Mouse (Mus musculus): ENCODE measurements at regions not wholly inside any gene's neighbourhood (a gene's known extent, or its start where the extent isn't known, plus 50 kb on each side); places are given as distances from the start of the nearest gene placed in this dataset.

GRCm38 (mm10) chr1:98280263-98281052 is 140.5 kb upstream of the Slco6d1 start:
- DNase-seq (ENCODE audit: low spot score) (no peak), ATAC-seq (ENCODE audit: insufficient read depth, low read depth) (no peak)
- no peak overlapping the region for H3K4me3 ChIP-seq (ENCODE audit: low read depth, low read length)
- H3K9me3 ChIP-seq (replicated peaks; ENCODE audit: control insufficient read depth, low read length): no peaks in the 10 kb centered on the region
- H3K4me1 ChIP-seq (ENCODE audit: control insufficient read depth, insufficient read depth): 0 out of 2 replicates have a peak, but pooled peaks cover 5% of the 10 kb centered on the region
- H3K27ac ChIP-seq (ENCODE audit: low read depth): peak overlapping the region; percentile 83
- no peak overlapping the region for H3K9ac ChIP-seq (replicated peaks; ENCODE audit: low read depth, low read length)
- no peak overlapping the region for H3K4me2 ChIP-seq (ENCODE audit: low read depth, low read length)
- TF ChIP-seq EP300 (IDR thresholded peaks at IDR 0.05; ENCODE audit: low read depth): no peak
- TF ChIP-seq CTCF (IDR thresholded peaks at IDR 0.05; ENCODE audit: low read depth): no peak
- H3K36me3 ChIP-seq (replicated peaks; ENCODE audit: control insufficient read depth, insufficient read depth, low read length): no peaks in the 10 kb centered on the region
- no peaks in the 10 kb centered on the region for H3K27me3 ChIP-seq (ENCODE audit: control insufficient read depth, insufficient read depth, low read length)
- WGBS: 53% methylated on average over 9 of the region's 9 CpGs

- no peak for TF ChIP-seq CTCF (IDR thresholded peaks at IDR 0.05; ENCODE audit: low read depth)
- no peak for TF ChIP-seq EP300 (IDR thresholded peaks at IDR 0.05; ENCODE audit: low read depth)
- no peaks in the 10 kb centered on the region for H3K9me3 ChIP-seq (replicated peaks; ENCODE audit: control insufficient read depth, low read length)
- no peaks in the 10 kb centered on the region for H3K27me3 ChIP-seq (ENCODE audit: control insufficient read depth, insufficient read depth, low read length)
- WGBS: 89% methylated on average over 2 of the region's 2 CpGs
- H3K36me3 ChIP-seq (replicated peaks; ENCODE audit: control insufficient read depth, insufficient read depth, low read length): no peaks in the 10 kb centered on the region
- peak overlapping the region; percentile 83 for H3K27ac ChIP-seq (ENCODE audit: low read depth)
- H3K9ac ChIP-seq (replicated peaks; ENCODE audit: low read depth, low read length): no peak overlapping the region
- ATAC-seq (ENCODE audit: insufficient read depth, low read depth) (no peak), DNase-seq (ENCODE audit: low spot score) (no peak)
- H3K4me3 ChIP-seq (ENCODE audit: low read depth, low read length): no peak overlapping the region
- H3K4me1 ChIP-seq (ENCODE audit: control insufficient read depth, insufficient read depth): 0 out of 2 replicates have a peak, but pooled peaks cover 5% of the 10 kb centered on the region
- H3K4me2 ChIP-seq (ENCODE audit: low read depth, low read length): no peak overlapping the region
Measured at GRCm38 (mm10) chr1:98281053-98281770, 139.7 kb upstream of the Slco6d1 start.

GRCm38 (mm10) chr1:98281771-98282149 is 139.2 kb upstream of the Slco6d1 start:
- H3K9ac ChIP-seq (replicated peaks; ENCODE audit: low read depth, low read length): no peak overlapping the region
- H3K27ac ChIP-seq (ENCODE audit: low read depth): no peak overlapping the region
- WGBS: 81% methylated on average over 2 of the region's 2 CpGs
- DNase-seq (ENCODE audit: low spot score): no peak
- TF ChIP-seq CTCF (IDR thresholded peaks at IDR 0.05; ENCODE audit: low read depth) (no peak), EP300 (IDR thresholded peaks at IDR 0.05; ENCODE audit: low read depth) (no peak)
- H3K9me3 ChIP-seq (replicated peaks; ENCODE audit: control insufficient read depth, low read length): no peaks in the 10 kb centered on the region
- no peak overlapping the region for H3K4me2 ChIP-seq (ENCODE audit: low read depth, low read length)
- no peak for ATAC-seq (ENCODE audit: insufficient read depth, low read depth)
- 0 out of 2 replicates have a peak, but pooled peaks cover 5% of the 10 kb centered on the region for H3K4me1 ChIP-seq (ENCODE audit: control insufficient read depth, insufficient read depth)
- no peak overlapping the region for H3K4me3 ChIP-seq (ENCODE audit: low read depth, low read length)
- no peaks in the 10 kb centered on the region for H3K36me3 ChIP-seq (replicated peaks; ENCODE audit: control insufficient read depth, insufficient read depth, low read length)
- no peaks in the 10 kb centered on the region for H3K27me3 ChIP-seq (ENCODE audit: control insufficient read depth, insufficient read depth, low read length)

DNA sequence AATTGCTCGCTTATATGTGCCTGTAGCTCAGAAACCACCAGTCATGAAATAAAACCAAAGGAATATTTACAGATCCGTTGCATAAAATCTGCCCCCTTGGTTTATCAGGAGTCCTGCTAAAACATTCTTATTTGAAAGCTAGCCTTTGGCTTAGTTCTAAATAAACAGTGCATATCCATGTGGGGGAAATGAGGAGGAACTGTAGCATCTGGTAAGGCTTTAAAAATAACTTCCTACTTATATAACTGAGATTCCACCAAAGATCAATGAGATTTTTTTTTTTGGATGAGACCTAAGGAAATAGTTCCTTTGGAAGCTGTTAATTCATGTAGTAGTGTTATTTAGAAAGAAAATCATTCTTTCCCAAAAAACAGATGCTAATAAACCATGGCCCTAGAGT is 117.8 kb upstream of the Slco6d1 start:
- no peak overlapping the region for H3K4me2 ChIP-seq (ENCODE audit: low read depth, low read length)
- 76% methylated on average over 2 of the region's 2 CpGs for WGBS
- TF ChIP-seq CTCF (IDR thresholded peaks at IDR 0.05; ENCODE audit: low read depth): no peak
- TF ChIP-seq EP300 (IDR thresholded peaks at IDR 0.05; ENCODE audit: low read depth): no peak
- no peak overlapping the region for H3K27ac ChIP-seq (ENCODE audit: low read depth)
- H3K27me3 ChIP-seq (ENCODE audit: control insufficient read depth, insufficient read depth, low read length): no peaks in the 10 kb centered on the region
- H3K36me3 ChIP-seq (replicated peaks; ENCODE audit: control insufficient read depth, insufficient read depth, low read length): no peaks in the 10 kb centered on the region
- ATAC-seq (ENCODE audit: insufficient read depth, low read depth) (no peak), DNase-seq (ENCODE audit: low spot score) (no peak)
- H3K9me3 ChIP-seq (replicated peaks; ENCODE audit: control insufficient read depth, low read length): no peaks in the 10 kb centered on the region
- no peak overlapping the region for H3K9ac ChIP-seq (replicated peaks; ENCODE audit: low read depth, low read length)
- H3K4me3 ChIP-seq (ENCODE audit: low read depth, low read length): no peak overlapping the region
- no peaks in the 10 kb centered on the region for H3K4me1 ChIP-seq (ENCODE audit: control insufficient read depth, insufficient read depth)

DNA sequence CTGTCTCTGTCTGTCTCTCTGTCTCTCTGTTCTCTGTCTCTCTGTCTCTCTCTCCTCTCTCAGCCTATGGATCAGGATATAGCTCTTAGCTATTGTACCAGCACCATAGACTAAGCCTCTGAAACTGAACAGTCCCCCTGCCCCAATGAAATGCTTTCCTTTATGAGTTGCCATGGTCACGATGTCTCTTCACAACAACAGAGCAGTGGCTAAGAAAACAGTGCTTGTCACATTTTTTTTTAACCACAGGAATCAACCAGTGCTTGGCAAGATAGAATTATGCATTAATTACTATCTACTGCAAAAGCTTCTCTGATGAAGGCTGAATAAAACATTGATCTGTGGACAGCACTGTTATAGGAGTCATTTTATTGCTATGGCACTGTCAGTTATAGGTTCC is 114.6 kb upstream of the Slco6d1 start:
- WGBS: 88% methylated on average over 1 of the region's 1 CpGs
- ATAC-seq (ENCODE audit: insufficient read depth, low read depth) (no peak), DNase-seq (ENCODE audit: low spot score) (no peak)
- Histone ChIP-seq H3K9ac (replicated peaks; ENCODE audit: low read depth, low read length) (no peak overlapping the region), H3K27ac (ENCODE audit: low read depth) (no peak overlapping the region), H3K4me1 (ENCODE audit: control insufficient read depth, insufficient read depth) (0 out of 2 replicates have a peak, but pooled peaks cover 5% of the 10 kb centered on the region), H3K4me2 (ENCODE audit: low read depth, low read length) (no peak overlapping the region), H3K9me3 (replicated peaks; ENCODE audit: control insufficient read depth, low read length) (no peaks in the 10 kb centered on the region), H3K36me3 (replicated peaks; ENCODE audit: control insufficient read depth, insufficient read depth, low read length) (no peaks in the 10 kb centered on the region), H3K27me3 (ENCODE audit: control insufficient read depth, insufficient read depth, low read length) (no peaks in the 10 kb centered on the region), H3K4me3 (ENCODE audit: low read depth, low read length) (no peak overlapping the region)
- no peak for TF ChIP-seq EP300 (IDR thresholded peaks at IDR 0.05; ENCODE audit: low read depth)
